Mouse (Mus musculus) ovary, adult 18-20 months (tissue): ENCODE results near the gene Cplx3.

Experiments
- DNase-seq: peaks from one replicate; pipeline ENCODE4 v3.0.0; 2022; ENCODE audit warnings: low spot score, mixed read lengths

Gene Cplx3

GRCm38 (mm10) chr9:57638651-57639459 is 32.8 kb upstream of the Cplx3 start:
- DNase-seq: no peak

- DNase-seq: peak; percentile 36
Observed at GRCm38 (mm10) chr9:57637741-57638322, 31.8 kb upstream of the Cplx3 start.

GRCm38 (mm10) chr9:57637272-57637671 is 31.2 kb upstream of the Cplx3 start:
- no peak for DNase-seq

GRCm38 (mm10) chr9:57633481-57634024 is 27.5 kb upstream of the Cplx3 start:
- DNase-seq: no peak

- DNase-seq: no peak
Observed at GRCm38 (mm10) chr9:57629118-57629874, 23.2 kb upstream of the Cplx3 start.

GRCm38 (mm10) chr9:57628717-57629116 is 22.6 kb upstream of the Cplx3 start:
- DNase-seq: no peak

- no peak for DNase-seq
Observed at GRCm38 (mm10) chr9:57627892-57628291, 21.8 kb upstream of the Cplx3 start.

GRCm38 (mm10) chr9:57627191-57627590 is 21.1 kb upstream of the Cplx3 start:
- DNase-seq: no peak

GRCm38 (mm10) chr9:57625674-57626500 is 19.8 kb upstream of the Cplx3 start:
- DNase-seq: no peak

GRCm38 (mm10) chr9:57624295-57624694 is 18.2 kb upstream of the Cplx3 start:
- no peak for DNase-seq

- DNase-seq: no peak
Observed at GRCm38 (mm10) chr9:57620674-57621073, 14.6 kb upstream of the Cplx3 start, which contains the start of gene Lman1l. Gene Lman1l, minus strand, starts transcription at chr9:57620774.

GRCm38 (mm10) chr9:57618854-57619253 is 12.8 kb upstream of the Cplx3 start:
- no peak for DNase-seq

GRCm38 (mm10) chr9:57617556-57618169 is 11.6 kb upstream of the Cplx3 start:
- DNase-seq: no peak

GRCm38 (mm10) chr9:57614786-57615185 is 8.7 kb upstream of the Cplx3 start:
- DNase-seq: no peak

- no peak for DNase-seq
Observed at GRCm38 (mm10) chr9:57613975-57614374, 7.9 kb upstream of the Cplx3 start.

- DNase-seq: no peak
Observed at GRCm38 (mm10) chr9:57612587-57612986, 6.5 kb upstream of the Cplx3 start.

- no peak for DNase-seq
Observed at GRCm38 (mm10) chr9:57610359-57610826, 4.3 kb upstream of the Cplx3 start.

- no peak for DNase-seq
Observed at GRCm38 (mm10) chr9:57609803-57610202, 3.7 kb upstream of the Cplx3 start.

- no peak for DNase-seq
Observed at GRCm38 (mm10) chr9:57605503-57605902, 578 bp downstream of the Cplx3 start.

- no peak for DNase-seq
Observed at GRCm38 (mm10) chr9:57604875-57605274, 1.2 kb downstream of the Cplx3 start.

- DNase-seq: peak; percentile 32
Observed at GRCm38 (mm10) chr9:57602098-57602497, 4.0 kb downstream of the Cplx3 start.
